Mouse (Mus musculus): Measurements from ENCODE around the gene 2210010C04Rik. TPM values are rescaled to one million over a fixed set of nuclear protein-coding genes. Genes with fewer than 3 reads are reported as not detected.

The 2210010C04Rik gene
- polyA plus RNA-seq (2021): 0.09 TPM

GRCm38 (mm10) chr6:41035409-41035808 is at the start of gene 2210010C04Rik:
TSS of gene 2210010C04Rik (minus strand) at chr6:41035509.
- DNase-seq (ENCODE audit: low read depth, low spot score) (no peak), ATAC-seq (no peak)
- H3K27me3 ChIP-seq: no peaks in the 10 kb centered on the region
- TF ChIP-seq CTCF (IDR thresholded peaks at IDR 0.05): no peak
- ChIA-PET POLR2A (no interaction called here), CTCF (interaction anchor here (1.3 to 1.4 kb wide), 2 partner anchors 9 to 21 kb away, joined by 3 read pairs; no protein-coding TSS in a partner anchor)
- in situ Hi-C loops (cut with MboI; ENCODE audit: low pct_unique_long_range_greater_than_20kb): no loop called here

GRCm38 (mm10) chr6:41080121-41080520 is 44.8 kb upstream of the 2210010C04Rik start:
- ChIA-PET CTCF (interaction anchor here (1.1 kb wide), 1 partner anchor 25 kb away, joined by 3 read pairs; no protein-coding TSS in a partner anchor), POLR2A (no interaction called here)
- in situ Hi-C loops (cut with MboI; ENCODE audit: low pct_unique_long_range_greater_than_20kb): no loop called here
- peaks cover 21% of the 10 kb centered on the region for H3K27me3 ChIP-seq
- no peak for DNase-seq (ENCODE audit: low read depth, low spot score)
- TF ChIP-seq CTCF (IDR thresholded peaks at IDR 0.05): no peak
- ATAC-seq: no peak

- DNase-seq (ENCODE audit: low read depth, low spot score) (no peak), ATAC-seq (no peak)
- in situ Hi-C loops (cut with MboI; ENCODE audit: low pct_unique_long_range_greater_than_20kb): no loop called here
- ChIA-PET CTCF (no interaction called here), POLR2A (no interaction called here)
- peaks cover 20% of the 10 kb centered on the region for H3K27me3 ChIP-seq
- no peak for TF ChIP-seq CTCF (IDR thresholded peaks at IDR 0.05)
Observed at GRCm38 (mm10) chr6:41078539-41079303, 43.4 kb upstream of the 2210010C04Rik start.

- in situ Hi-C loops (cut with MboI; ENCODE audit: low pct_unique_long_range_greater_than_20kb): no loop called here
- POLR2A ChIA-PET: no interaction called here
- ATAC-seq (no peak), DNase-seq (ENCODE audit: low read depth, low spot score) (no peak)
- no peak for TF ChIP-seq CTCF (IDR thresholded peaks at IDR 0.05)
- H3K27me3 ChIP-seq: peaks cover 20% of the 10 kb centered on the region
- CTCF ChIA-PET: interaction anchor here (1.4 to 2.7 kb wide), 4 partner anchors 14 to 38 kb away, joined by 4 to 9 read pairs (median 5); no protein-coding TSS in a partner anchor
Observed at GRCm38 (mm10) chr6:41075753-41076152, 40.4 kb upstream of the 2210010C04Rik start.

- TF ChIP-seq CTCF (IDR thresholded peaks at IDR 0.05): no peak
- in situ Hi-C loops (cut with MboI; ENCODE audit: low pct_unique_long_range_greater_than_20kb): no loop called here
- ChIA-PET CTCF (no interaction called here), POLR2A (no interaction called here)
- DNase-seq (ENCODE audit: low read depth, low spot score): no peak
- peaks cover 28% of the 10 kb centered on the region for H3K27me3 ChIP-seq
- no peak for ATAC-seq
Observed at GRCm38 (mm10) chr6:41063332-41063731, 28.0 kb upstream of the 2210010C04Rik start.

GRCm38 (mm10) chr6:41062746-41063145 is 27.4 kb upstream of the 2210010C04Rik start:
- DNase-seq (ENCODE audit: low read depth, low spot score) (no peak), ATAC-seq (no peak)
- in situ Hi-C loops (cut with MboI; ENCODE audit: low pct_unique_long_range_greater_than_20kb): no loop called here
- TF ChIP-seq CTCF (IDR thresholded peaks at IDR 0.05): no peak
- peaks cover 25% of the 10 kb centered on the region for H3K27me3 ChIP-seq
- ChIA-PET CTCF (interaction anchor here (1.8 kb wide), 1 partner anchor 13 kb away, joined by 6 read pairs; no protein-coding TSS in a partner anchor), POLR2A (no interaction called here)

- no peak for ATAC-seq
- POLR2A ChIA-PET: no interaction called here
Observed at GRCm38 (mm10) chr6:41062081-41062480, 26.8 kb upstream of the 2210010C04Rik start.

GRCm38 (mm10) chr6:41061085-41061484 is 25.8 kb upstream of the 2210010C04Rik start:
- peak; percentile 34 for TF ChIP-seq CTCF (IDR thresholded peaks at IDR 0.05)
- peaks cover 22% of the 10 kb centered on the region for H3K27me3 ChIP-seq
- POLR2A ChIA-PET: no interaction called here
- CTCF ChIA-PET: interaction anchor here (1.8 kb wide), 1 partner anchor 15 kb away, joined by 6 read pairs; no protein-coding TSS in a partner anchor
- DNase-seq (ENCODE audit: low read depth, low spot score): no peak
- ATAC-seq: no peak
- in situ Hi-C loops (cut with MboI; ENCODE audit: low pct_unique_long_range_greater_than_20kb): no loop called here

More at GRCm38 (mm10) chr6:41062081-41062480, 26.8 kb upstream of the 2210010C04Rik start:
- DNase-seq (ENCODE audit: low read depth, low spot score): no peak
- H3K27me3 ChIP-seq: peaks cover 25% of the 10 kb centered on the region
- no peak for TF ChIP-seq CTCF (IDR thresholded peaks at IDR 0.05)
- CTCF ChIA-PET: interaction anchor here (1.0 to 1.8 kb wide), 2 partner anchors 14 to 30 kb away, joined by 3 to 6 read pairs; no protein-coding TSS in a partner anchor
- in situ Hi-C loops (cut with MboI; ENCODE audit: low pct_unique_long_range_greater_than_20kb): no loop called here

GRCm38 (mm10) chr6:41057653-41058052 is 22.3 kb upstream of the 2210010C04Rik start:
- ChIA-PET POLR2A (no interaction called here), CTCF (interaction anchor here (1.2 kb wide), 1 partner anchor 55 kb away, joined by 4 read pairs; no protein-coding TSS in a partner anchor)
- H3K27me3 ChIP-seq: peaks cover 15% of the 10 kb centered on the region
- in situ Hi-C loops (cut with MboI; ENCODE audit: low pct_unique_long_range_greater_than_20kb): no loop called here
- no peak for DNase-seq (ENCODE audit: low read depth, low spot score)
- no peak for ATAC-seq
- TF ChIP-seq CTCF (IDR thresholded peaks at IDR 0.05): no peak

- POLR2A ChIA-PET: no interaction called here
- ATAC-seq (peak; percentile 44), DNase-seq (ENCODE audit: low read depth, low spot score) (no peak)
- peak; percentile 62 for TF ChIP-seq CTCF (IDR thresholded peaks at IDR 0.05)
- H3K27me3 ChIP-seq: peaks cover 6% of the 10 kb centered on the region
- CTCF ChIA-PET: interaction anchor here (0.7 to 2.1 kb wide), 10 partner anchors 13 to 475 kb away, joined by 3 to 11 read pairs (median 4); no protein-coding TSS in a partner anchor
- in situ Hi-C loops (cut with MboI; ENCODE audit: low pct_unique_long_range_greater_than_20kb): no loop called here
Observed at GRCm38 (mm10) chr6:41055581-41055980, 20.3 kb upstream of the 2210010C04Rik start.

- CTCF ChIA-PET: interaction anchor here (1.1 to 1.7 kb wide), 2 partner anchors 20 to 38 kb away, joined by 3 to 4 read pairs; no protein-coding TSS in a partner anchor
- no peak for ATAC-seq
Observed at GRCm38 (mm10) chr6:41054379-41054778, 19.1 kb upstream of the 2210010C04Rik start.

More at GRCm38 (mm10) chr6:41054379-41054778, 19.1 kb upstream of the 2210010C04Rik start:
- no peak for TF ChIP-seq CTCF (IDR thresholded peaks at IDR 0.05)
- DNase-seq (ENCODE audit: low read depth, low spot score): no peak
- H3K27me3 ChIP-seq: no peaks in the 10 kb centered on the region
- in situ Hi-C loops (cut with MboI; ENCODE audit: low pct_unique_long_range_greater_than_20kb): no loop called here
- POLR2A ChIA-PET: no interaction called here
